8 mouse cellular contexts compared by ENCODE assay signal in genomic region chr6:112373886-112374585, GRCm38 (mm10). TPM values are rescaled to one million over a fixed set of nuclear protein-coding genes. Genes with fewer than 3 reads are reported as not detected.
DNase-seq lines count a peak whose midpoint lies in the region; ATAC-seq and TF ChIP-seq lines count a peak whose summit lies in the region.

No protein-coding gene starts in this region.

- H3K27me3 ChIP-seq in heart, adult 2 months (ENCODE audit: control insufficient read depth, insufficient read depth, low read length): no peaks in the 10 kb centered on the region
- peaks cover 22% of the 10 kb centered on the region; the same call in 1 of the 2 replicates for H3K27me3 ChIP-seq in heart, embryonic 10.5 days (ENCODE audit: insufficient read depth, poor library complexity, severe bottlenecking)
- no peaks in the 10 kb centered on the region for H3K27me3 ChIP-seq in hindbrain, embryonic 11.5 days (ENCODE audit: control insufficient read depth, insufficient read depth, low read length)
- no peaks in the 10 kb centered on the region for H3K27me3 ChIP-seq in limb, embryonic 11.5 days (ENCODE audit: control insufficient read depth, insufficient read depth, low read length)

- no peaks in the 10 kb centered on the region for H3K9me3 ChIP-seq in heart, embryonic 10.5 days
- no peaks in the 10 kb centered on the region for H3K9me3 ChIP-seq in hindbrain, embryonic 11.5 days (ENCODE audit: control insufficient read depth, low read length)
- no peaks in the 10 kb centered on the region for H3K9me3 ChIP-seq in limb, embryonic 11.5 days (ENCODE audit: control insufficient read depth, low read length)

- H3K27ac ChIP-seq in heart, adult 2 months: no peak overlapping the region
- no peak overlapping the region; the same call in 1 of the 2 replicates for H3K27ac ChIP-seq in heart, embryonic 10.5 days
- H3K27ac ChIP-seq in hindbrain, embryonic 11.5 days (ENCODE audit: low read depth, low read length): no peak overlapping the region
- no peak overlapping the region for H3K27ac ChIP-seq in limb, embryonic 11.5 days (replicated peaks; ENCODE audit: low read depth, low read length)

- intact Hi-C loops in heart, adult 2 months (cut with DNase I): loop anchor here (1.0 kb wide), 2 partner anchors 10 to 27 kb away; no protein-coding TSS in a partner anchor

- peak; percentile 60 for ATAC-seq in hindbrain, embryonic 11.5 days (ENCODE audit: low FRiP score)
- no peak for ATAC-seq in limb, embryonic 11.5 days (ENCODE audit: insufficient number of reproducible peaks, low FRiP score, low TSS enrichment, low read depth)

- TF ChIP-seq CTCF in heart, adult 2 months (IDR thresholded peaks at IDR 0.05): peak; percentile 98

- no peak overlapping the region for H3K9ac ChIP-seq in heart, adult 2 months (ENCODE audit: low read depth, low read length)
- no peak overlapping the region for H3K9ac ChIP-seq in hindbrain, embryonic 11.5 days (ENCODE audit: low read depth, low read length)
- H3K9ac ChIP-seq in limb, embryonic 11.5 days (ENCODE audit: low read length): no peak overlapping the region

- H3K4me2 ChIP-seq in hindbrain, embryonic 11.5 days (replicated peaks; ENCODE audit: low read depth, low read length): no peak overlapping the region
- no peak overlapping the region for H3K4me2 ChIP-seq in limb, embryonic 11.5 days (ENCODE audit: low read depth, severe bottlenecking)

- H3K4me3 ChIP-seq in heart, adult 2 months: no peak overlapping the region
- H3K4me3 ChIP-seq in heart, embryonic 10.5 days: no peak overlapping the region
- no peak overlapping the region for H3K4me3 ChIP-seq in hindbrain, embryonic 11.5 days (ENCODE audit: low read depth, low read length)
- H3K4me3 ChIP-seq in limb, embryonic 11.5 days (ENCODE audit: low read depth, low read length): no peak overlapping the region

- H3K79me2 ChIP-seq in heart, adult 2 months (replicated peaks; ENCODE audit: control insufficient read depth, insufficient read depth, low read length): no peaks in the 10 kb centered on the region

- DNase-seq in heart, adult 2 months: peak; percentile 18 to 33
- DNase-seq in heart, embryonic 10.5 days (ENCODE audit: low spot score): no peak
- peak; percentile 80 for DNase-seq in ES-CJ7 (ENCODE audit: low read depth, low spot score)
- DNase-seq in cerebellum, postnatal 36 days: peak; percentile 9 to 31
- DNase-seq in hindbrain, embryonic 11.5 days (ENCODE audit: low spot score): peak; percentile 74
- DNase-seq in limb, embryonic 11.5 days (ENCODE audit: low spot score): peak; percentile 62
- peak; percentile 30 for DNase-seq in naive thymus-derived CD4-positive, alpha-beta T cell, adult 2 months (ENCODE audit: low read depth)
- DNase-seq in frontal cortex, postnatal 10 days (ENCODE audit: low spot score in 2 of 2): no peak

- H3K36me3 ChIP-seq in heart, adult 2 months (ENCODE audit: control insufficient read depth, insufficient read depth, low read length): no peaks in the 10 kb centered on the region
- no peaks in the 10 kb centered on the region for H3K36me3 ChIP-seq in heart, embryonic 10.5 days
- no peaks in the 10 kb centered on the region for H3K36me3 ChIP-seq in hindbrain, embryonic 11.5 days (ENCODE audit: control insufficient read depth, insufficient read depth, low read length)
- no peaks in the 10 kb centered on the region for H3K36me3 ChIP-seq in limb, embryonic 11.5 days (ENCODE audit: control insufficient read depth, insufficient read depth, low read length)

- TF ChIP-seq EP300 in heart, adult 2 months (IDR thresholded peaks at IDR 0.05; ENCODE audit: insufficient read depth, low read depth, low read length): no peak

- H3K4me1 ChIP-seq in heart, adult 2 months (ENCODE audit: control insufficient read depth, insufficient read depth, low read length): no peaks in the 10 kb centered on the region
- H3K4me1 ChIP-seq in heart, embryonic 10.5 days: no peaks in the 10 kb centered on the region
- no peaks in the 10 kb centered on the region for H3K4me1 ChIP-seq in hindbrain, embryonic 11.5 days (replicated peaks; ENCODE audit: control insufficient read depth, insufficient read depth, low read length)
- no peaks in the 10 kb centered on the region for H3K4me1 ChIP-seq in limb, embryonic 11.5 days (ENCODE audit: control insufficient read depth, insufficient read depth, low read length)

- no peak for TF ChIP-seq POLR2A in heart, adult 2 months (IDR thresholded peaks at IDR 0.05; ENCODE audit: insufficient read depth, low read depth, low read length)

- WGBS in heart, adult 2 months: 45% methylated on average over 8 of the region's 8 CpGs
- 44% methylated on average over 8 of the region's 8 CpGs for WGBS in heart, embryonic 10.5 days
- WGBS in hindbrain, embryonic 11.5 days: 43% methylated on average over 8 of the region's 8 CpGs
- 49% methylated on average over 8 of the region's 8 CpGs for WGBS in limb, embryonic 11.5 days

RNA-seq across cellular contexts. Expression of gene Ssu2, which starts 13.8 kb away (rescaled TPM):
- 1 to 10 TPM; 1.2 to 1.4 TPM for total RNA-seq in heart, adult 2 months (2021)
- 5.5 and 11.8 TPM in 2 replicates for polyA plus RNA-seq in heart, adult 2 months (2012; rRNA removed)
- polyA plus RNA-seq in heart, embryonic 10.5 days (2016; fragmentation: Nextera tagmentation; extraction: Ambion mirVana): 0.18 and 0.49 TPM in 2 replicates
- polyA plus RNA-seq in hindbrain, embryonic 11.5 days (2014; fragmentation: Nextera tagmentation; extraction: Ambion mirVana): 0.17 and 0.45 TPM in 2 replicates
- 2.3 and 2.5 TPM in 2 replicates for polyA plus RNA-seq in limb, embryonic 11.5 days (2014; fragmentation: Nextera tagmentation; extraction: Ambion mirVana)

Comparison
In these comparisons a context has a peak if more than half of its experiments do, and no peak if none do; other contexts are left out.
1. DNase-seq: peak in heart, adult 2 months (2 of 2), ES-CJ7 (single experiment), cerebellum, postnatal 36 days (2 of 2), hindbrain, embryonic 11.5 days (single experiment), limb, embryonic 11.5 days (single experiment) and naive thymus-derived CD4-positive, alpha-beta T cell, adult 2 months (single experiment); none in heart, embryonic 10.5 days (single experiment) and frontal cortex, postnatal 10 days (0 of 2).